Mouse (Mus musculus) spleen, adult 2 months (tissue): ENCODE results near the gene Atxn10. TPM values are rescaled to one million over a fixed set of nuclear protein-coding genes. Genes with fewer than 3 reads are reported as not detected.

Experiments
- DNase-seq, 2 experiments: peaks; one replicate each; pipeline versions ENCODE4 v3.0.0 to v3.0.0-alpha.2; 2012 to 2021; ENCODE audit warnings: low spot score in 2 of 2, low read depth in 1 of 2
- H3K27ac ChIP-seq: fragments of 200-500 bp; 2 replicates; pipeline ENCODE4 v1.5.1; 2012; ENCODE audit warnings: low read length, inconsistent platforms; ENCODE audit not compliant: insufficient read depth
- H3K27me3 ChIP-seq: fragments of 200-500 bp; 2 replicates; pipeline ENCODE4 v1.6.1; 2012; ENCODE audit warnings: mild to moderate bottlenecking, moderate library complexity, low read length, inconsistent platforms; ENCODE audit not compliant: control insufficient read depth, insufficient read depth
- H3K36me3 ChIP-seq: fragments of 200-500 bp; 2 replicates; pipeline ENCODE4 v1.6.1; 2012; ENCODE audit warnings: mild to moderate bottlenecking, low read length, inconsistent platforms; ENCODE audit not compliant: control insufficient read depth, insufficient read depth
- H3K4me1 ChIP-seq: fragments of 200-500 bp; 2 replicates; pipeline ENCODE4 v1.6.1; 2011; ENCODE audit warnings: inconsistent platforms; ENCODE audit not compliant: control insufficient read depth, insufficient read depth, insufficient read length
- H3K4me3 ChIP-seq: fragments of 200-500 bp; 2 replicates; pipeline ENCODE4 v1.5.1; 2011; ENCODE audit warnings: mild to moderate bottlenecking, inconsistent platforms; ENCODE audit not compliant: insufficient read depth, insufficient read length; ENCODE audit errors: extremely low read depth
- CTCF ChIP-seq: fragments of 200-500 bp; IDR thresholded peaks from 2 replicates; pipeline ENCODE4 v1.5.1; 2011; ENCODE audit warnings: mild to moderate bottlenecking, inconsistent platforms; ENCODE audit not compliant: insufficient read depth, insufficient read length, insufficient replicate concordance; ENCODE audit errors: extremely low read depth
- POLR2A ChIP-seq: fragments of 200-500 bp; IDR thresholded peaks from 2 replicates; pipeline ENCODE4 v1.6.1; 2011; ENCODE audit warnings: low read depth, low read length, inconsistent platforms
- WGBS: fragments of 180-500 bp; shearing (Covaris S2); methylation state at CpG from one replicate; pipeline ENCODE4 v1.1.7; 2018; 5-methylcytosine and 5-hydroxymethylcytosine counted together
- polyA plus RNA-seq: library from polyadenylated mRNA; depleted of rRNA; stranded (reverse); fragments of >200 nt; gene quantifications from 2 replicates; pipeline ENCODE4 v1.2.3, GENCODE M21; 2012

The Atxn10 gene
- polyA plus RNA-seq, 1 experiment = 35.7 TPM

DNA sequence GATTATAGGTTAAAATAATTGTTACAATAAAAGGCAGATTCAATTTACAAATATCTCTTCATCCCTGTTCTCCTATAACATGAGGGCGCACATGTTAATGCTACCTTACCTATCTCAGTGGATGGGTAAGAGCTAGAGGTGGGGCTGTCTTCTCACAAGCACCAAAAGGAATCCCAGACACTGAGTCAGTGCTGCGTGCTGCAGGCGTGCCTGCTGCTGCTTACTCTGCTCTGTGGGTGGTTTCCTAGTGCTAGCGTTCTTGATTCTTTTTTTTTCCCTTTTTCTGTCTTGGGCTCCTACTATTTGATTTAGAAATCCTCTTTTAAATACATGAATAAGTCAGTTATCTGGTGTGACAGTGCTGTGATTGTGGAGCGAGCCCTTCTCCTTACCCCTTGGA, 30.9 kb downstream of the Atxn10 start:
- WGBS = 92% methylated on average over 5 of the region's 5 CpGs
- H3K27me3 ChIP-seq = no peaks in the 10 kb centered on the region
- no peak for DNase-seq
- H3K27ac ChIP-seq = no peak overlapping the region
- no peak for TF ChIP-seq POLR2A
- no peak for TF ChIP-seq CTCF
- H3K36me3 ChIP-seq = peaks cover 16% of the 10 kb centered on the region
- H3K4me3 ChIP-seq = no peak overlapping the region
- H3K4me1 ChIP-seq = no peaks in the 10 kb centered on the region

DNA sequence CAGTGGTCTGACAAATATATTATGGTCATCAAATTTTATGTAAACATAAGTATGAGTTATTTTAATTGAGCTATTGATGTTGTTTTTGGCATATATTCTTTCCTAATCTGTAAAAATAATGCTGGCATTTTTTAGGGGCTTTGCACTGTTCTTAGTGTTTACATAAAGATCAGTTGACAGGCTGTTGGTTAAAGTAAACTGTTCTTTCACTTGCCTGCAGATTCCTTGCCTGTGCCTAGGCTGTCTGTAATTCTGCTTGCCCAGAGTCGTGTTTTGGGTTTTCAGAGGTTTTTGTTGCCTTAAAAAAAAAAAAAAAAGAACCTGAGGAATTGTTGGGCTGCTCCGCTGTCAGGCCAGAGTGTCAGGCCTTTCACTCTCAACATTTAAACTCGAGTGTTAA, 33.7 kb downstream of the Atxn10 start:
- peaks cover 11% of the 10 kb centered on the region for H3K36me3 ChIP-seq
- no peak for TF ChIP-seq POLR2A
- no peak for TF ChIP-seq CTCF
- 74% methylated on average over 3 of the region's 3 CpGs for WGBS

GRCm38 (mm10) chr15:85373125-85373524, 37.1 kb downstream of the Atxn10 start:
- H3K36me3 ChIP-seq = peaks cover 16% of the 10 kb centered on the region
- no peak overlapping the region for H3K27ac ChIP-seq
- no peaks in the 10 kb centered on the region for H3K4me1 ChIP-seq
- no peaks in the 10 kb centered on the region for H3K27me3 ChIP-seq
- TF ChIP-seq CTCF (no peak), POLR2A (no peak)
- H3K4me3 ChIP-seq = no peak overlapping the region
- DNase-seq = no peak

More for the DNA sequence above, 33.7 kb downstream of the Atxn10 start:
- H3K4me1 ChIP-seq = no peaks in the 10 kb centered on the region
- DNase-seq = no peak
- H3K27ac ChIP-seq = no peak overlapping the region
- no peaks in the 10 kb centered on the region for H3K27me3 ChIP-seq
- no peak overlapping the region for H3K4me3 ChIP-seq

DNA sequence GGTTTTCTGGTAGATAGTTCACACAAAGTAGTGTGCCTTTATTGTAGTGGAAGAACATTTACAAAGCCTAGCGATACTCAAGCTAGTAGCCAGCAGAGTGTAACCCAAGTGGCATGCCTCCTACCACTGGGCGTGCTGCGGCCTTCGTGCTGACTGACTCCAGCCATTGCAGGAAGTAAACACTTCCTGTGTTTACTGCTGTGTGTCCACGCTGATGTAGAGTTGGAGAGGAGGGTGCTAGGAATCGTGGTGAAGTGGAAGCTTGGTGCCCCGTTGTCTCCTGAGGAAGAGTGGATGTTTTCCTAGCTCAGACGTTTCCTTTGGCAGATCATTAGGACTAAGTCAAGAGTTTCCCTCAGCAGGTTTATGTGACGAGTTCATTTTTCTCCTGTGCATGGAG, 47.4 kb downstream of the Atxn10 start:
- DNase-seq = no peak
- Histone ChIP-seq H3K4me3 (no peak overlapping the region), H3K36me3 (peaks cover 13% of the 10 kb centered on the region), H3K27ac (no peak overlapping the region), H3K4me1 (no peaks in the 10 kb centered on the region), H3K27me3 (no peaks in the 10 kb centered on the region)
- WGBS = 70% methylated on average over 9 of the region's 9 CpGs
- no peak for TF ChIP-seq CTCF
- TF ChIP-seq POLR2A = no peak

- no peak for TF ChIP-seq POLR2A
- no peak for TF ChIP-seq CTCF
- Histone ChIP-seq H3K27me3 (no peaks in the 10 kb centered on the region), H3K36me3 (peaks cover 5% of the 10 kb centered on the region), H3K27ac (no peak overlapping the region), H3K4me3 (no peak overlapping the region), H3K4me1 (no peaks in the 10 kb centered on the region)
- DNase-seq = no peak
- WGBS = 97% methylated on average over 3 of the region's 3 CpGs
These were observed 52.7 kb downstream of the Atxn10 start for GRCm38 (mm10) chr15:85388696-85389095.

DNA sequence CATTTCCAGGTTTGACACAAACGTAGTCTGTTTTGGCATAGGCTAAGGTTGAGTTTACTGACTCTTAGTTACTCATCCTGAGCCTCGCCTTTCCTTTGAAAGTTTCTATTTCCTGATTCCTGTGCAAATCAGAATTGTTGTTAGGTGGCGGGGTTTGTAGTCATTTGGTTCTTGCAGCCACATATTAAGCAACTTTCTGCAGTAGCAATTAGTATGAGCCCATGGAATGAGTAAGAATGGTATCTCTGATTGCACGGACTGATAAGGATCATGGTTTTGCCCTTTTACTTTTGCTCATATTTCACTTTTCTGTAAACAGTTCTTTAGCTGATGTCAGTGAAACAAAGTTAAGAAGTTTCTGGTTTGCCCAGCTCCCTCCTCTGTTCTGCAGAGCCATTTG, 53.9 kb downstream of the Atxn10 start:
- Histone ChIP-seq H3K4me1 (no peaks in the 10 kb centered on the region), H3K4me3 (no peak overlapping the region), H3K27ac (no peak overlapping the region), H3K36me3 (peaks cover 6% of the 10 kb centered on the region), H3K27me3 (no peaks in the 10 kb centered on the region)
- WGBS = 80% methylated on average over 4 of the region's 4 CpGs
- DNase-seq = no peak
- TF ChIP-seq CTCF = no peak
- no peak for TF ChIP-seq POLR2A

DNA sequence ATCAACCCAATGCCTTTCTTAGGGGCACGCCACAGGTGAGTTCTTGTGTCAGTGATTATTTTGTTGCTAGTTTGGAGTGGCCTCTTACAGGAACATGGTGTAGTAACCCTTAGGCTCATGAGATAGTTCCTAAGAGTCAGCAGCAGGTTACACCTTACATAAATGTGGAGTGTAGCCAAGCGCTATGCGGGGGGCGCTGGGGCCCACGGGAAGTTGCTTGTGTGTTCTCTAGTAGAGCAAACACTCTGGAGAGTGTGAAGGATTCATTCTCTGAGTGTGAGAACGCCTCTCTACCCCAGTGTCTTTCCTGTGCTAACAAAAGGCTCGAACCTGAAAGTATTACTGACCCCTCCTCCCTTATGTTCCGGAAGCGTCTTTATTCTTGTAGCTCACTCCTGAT, 59.3 kb downstream of the Atxn10 start:
- H3K36me3 ChIP-seq = peaks cover 8% of the 10 kb centered on the region
- 92% methylated on average over 9 of the region's 9 CpGs for WGBS
- DNase-seq = no peak
- H3K4me3 ChIP-seq = no peak overlapping the region
- H3K27ac ChIP-seq = no peak overlapping the region
- H3K27me3 ChIP-seq = no peaks in the 10 kb centered on the region
- no peaks in the 10 kb centered on the region for H3K4me1 ChIP-seq
- no peak for TF ChIP-seq POLR2A
- TF ChIP-seq CTCF = no peak
